Mouse (Mus musculus): ENCODE results near the gene Macrod2.

Macrod2 gene

GRCm38 (mm10) chr2:140592537-140593261, 197.6 kb downstream of the Macrod2 start:
- no peak for DNase-seq

GRCm38 (mm10) chr2:140596906-140597305, 201.8 kb downstream of the Macrod2 start:
- no peak for DNase-seq

- DNase-seq = no peak
Observed at GRCm38 (mm10) chr2:140615451-140615850, 220.3 kb downstream of the Macrod2 start.

GRCm38 (mm10) chr2:140621730-140622337, 226.7 kb downstream of the Macrod2 start:
- DNase-seq = no peak

- no peak for DNase-seq
Observed at GRCm38 (mm10) chr2:140653481-140653880, 258.4 kb downstream of the Macrod2 start.

- no peak for DNase-seq
Observed at GRCm38 (mm10) chr2:140653978-140654377, 258.9 kb downstream of the Macrod2 start.

- DNase-seq = no peak
Observed at GRCm38 (mm10) chr2:140662673-140663072, 267.6 kb downstream of the Macrod2 start.

- DNase-seq = no peak
Observed at GRCm38 (mm10) chr2:140664381-140664780, 269.3 kb downstream of the Macrod2 start.

- no peak for DNase-seq
Observed at GRCm38 (mm10) chr2:140666846-140667245, 271.7 kb downstream of the Macrod2 start.

- peak in 1 of 2 experiments; percentile 26 for DNase-seq
Observed at GRCm38 (mm10) chr2:140667261-140668047, 272.3 kb downstream of the Macrod2 start.

GRCm38 (mm10) chr2:140668311-140668710, 273.2 kb downstream of the Macrod2 start:
- DNase-seq = peak; percentile 77 to 78

- DNase-seq = no peak
Observed at GRCm38 (mm10) chr2:140669081-140669480, 274.0 kb downstream of the Macrod2 start.

GRCm38 (mm10) chr2:140669786-140670185, 274.7 kb downstream of the Macrod2 start:
- DNase-seq = no peak

- peak; percentile 56 to 76 for DNase-seq
Observed at GRCm38 (mm10) chr2:140670457-140670856, 275.3 kb downstream of the Macrod2 start.

- peak; percentile 86 to 92 for DNase-seq
Observed at GRCm38 (mm10) chr2:140670963-140671702, 276.0 kb downstream of the Macrod2 start, which contains the start of gene Flrt3. Gene Flrt3, minus strand, starts transcription at chr2:140671469.

- no peak for DNase-seq
Observed at GRCm38 (mm10) chr2:140673466-140673865, 278.4 kb downstream of the Macrod2 start.

GRCm38 (mm10) chr2:140676728-140677127, 281.6 kb downstream of the Macrod2 start:
- no peak for DNase-seq

- DNase-seq = no peak
Observed at GRCm38 (mm10) chr2:140690906-140691305, 295.8 kb downstream of the Macrod2 start.

- DNase-seq = no peak
Observed at GRCm38 (mm10) chr2:140691403-140691802, 296.3 kb downstream of the Macrod2 start.

GRCm38 (mm10) chr2:140692461-140692860, 297.4 kb downstream of the Macrod2 start:
- DNase-seq = no peak

- DNase-seq = no peak
Observed at GRCm38 (mm10) chr2:140693845-140694244, 298.7 kb downstream of the Macrod2 start.

GRCm38 (mm10) chr2:140698585-140698984, 303.5 kb downstream of the Macrod2 start:
- DNase-seq = no peak

GRCm38 (mm10) chr2:140703377-140703776, 308.3 kb downstream of the Macrod2 start:
- no peak for DNase-seq
